Mouse (Mus musculus) midbrain, embryonic 14.5 days (tissue): ENCODE data around the gene Tmem132b. TPM values are rescaled to one million over a fixed set of nuclear protein-coding genes. Genes with fewer than 3 reads are reported as not detected.

Experiments
- ATAC-seq: fragments of 200-750 bp; cut with Nextera tagmentation; 2 replicates; pipeline ENCODE4 v1.8.0; 2017; ENCODE audit warnings: moderate number of reproducible peaks, moderate library complexity; ENCODE audit not compliant: low FRiP score, low TSS enrichment
- DNase-seq: peaks from one replicate; pipeline ENCODE4 v3.0.0-alpha.2; 2015
- H3K27ac ChIP-seq: fragments of 300-500 bp; sonication (generic); replicated peaks from 2 replicates; pipeline ENCODE4 v1.5.1; 2014; ENCODE audit warnings: mild to moderate bottlenecking, low read depth, low read length, moderate library complexity
- H3K27me3 ChIP-seq: fragments of 300-500 bp; sonication (generic); 2 replicates; pipeline ENCODE4 v1.6.1; 2014; ENCODE audit warnings: low read length, control low read depth, mixed read lengths; ENCODE audit not compliant: control insufficient read depth, insufficient read depth
- H3K36me3 ChIP-seq: fragments of 300-500 bp; sonication (generic); 2 replicates; pipeline ENCODE4 v1.6.1; 2014; ENCODE audit warnings: low read length, control low read depth; ENCODE audit not compliant: control insufficient read depth, insufficient read depth
- H3K4me1 ChIP-seq: fragments of 300-500 bp; sonication (generic); 2 replicates; pipeline ENCODE4 v1.6.1; 2014; ENCODE audit warnings: mild to moderate bottlenecking, antibody characterized with exemption, low read length, control low read depth; ENCODE audit not compliant: control insufficient read depth, insufficient read depth
- H3K4me2 ChIP-seq: fragments of 300-500 bp; sonication (generic); 2 replicates; pipeline ENCODE4 v1.6.1; 2014; ENCODE audit warnings: mild to moderate bottlenecking, low read length, moderate library complexity
- H3K4me3 ChIP-seq: fragments of 300-500 bp; sonication (generic); replicated peaks from 2 replicates; pipeline ENCODE4 v1.5.1; 2014; ENCODE audit warnings: low read depth, low read length
- H3K9ac ChIP-seq: fragments of 300-500 bp; sonication (generic); replicated peaks from 2 replicates; pipeline ENCODE4 v1.6.1; 2014; ENCODE audit warnings: mild to moderate bottlenecking, low read length, moderate library complexity
- H3K9me3 ChIP-seq: fragments of 300-500 bp; sonication (generic); 2 replicates; pipeline ENCODE4 v1.6.1; 2016; ENCODE audit warnings: low read length, control low read depth, mixed read lengths; ENCODE audit not compliant: control insufficient read depth
- WGBS: fragments of 180-500 bp; shearing (Covaris S2); extraction: QIAGEN DNeasy Blood & Tissue Kit; methylation state at CpG from one replicate; pipeline ENCODE4 v1.1.7; 2014; 5-methylcytosine and 5-hydroxymethylcytosine counted together
- polyA plus RNA-seq: library from polyadenylated mRNA; unstranded; fragments of >200 nt; fragmentation: Nextera tagmentation; extraction: Ambion mirVana; gene quantifications from 2 replicates; pipeline ENCODE4 v1.2.1, GENCODE M21; 2014

The Tmem132b gene
- polyA plus RNA-seq, 1 experiment from 2014 or later = 4.9 TPM

DNA sequence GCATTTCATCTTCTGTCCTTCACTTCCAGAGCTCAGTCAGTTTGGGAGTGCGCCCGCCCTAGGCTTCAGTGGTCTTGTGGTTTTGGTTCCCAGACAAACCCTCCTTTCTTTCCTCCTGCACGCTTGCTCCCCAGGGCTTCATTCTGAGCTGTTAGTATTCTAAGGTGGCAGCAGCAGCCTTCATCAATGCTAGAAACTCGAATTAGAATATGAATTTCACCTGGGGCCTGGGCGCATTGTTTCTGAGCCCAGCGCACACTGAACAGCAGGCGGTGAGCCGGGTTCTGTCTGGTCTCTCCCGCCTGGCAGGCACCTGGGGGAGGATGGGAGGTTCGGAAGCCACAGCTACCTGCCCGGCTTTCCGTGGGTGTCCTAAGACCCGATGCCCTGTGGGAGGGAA lies 14.7 kb downstream of the Tmem132b start:
- Histone ChIP-seq H3K36me3 (no peaks in the 10 kb centered on the region), H3K27ac (peak overlapping the region; percentile 60; the same call in 1 of the 2 replicates), H3K4me3 (no peak overlapping the region), H3K27me3 (no peaks in the 10 kb centered on the region), H3K9me3 (peaks cover 4% of the 10 kb centered on the region; the same call in 1 of the 2 replicates), H3K4me2 (peak overlapping the region; percentile 10; the same call in 1 of the 2 replicates), H3K4me1 (peaks cover 12% of the 10 kb centered on the region; the same call in 1 of the 2 replicates), H3K9ac (no peak overlapping the region)
- ATAC-seq (no peak), DNase-seq (peak; percentile 52)
- WGBS = 19% methylated on average over 13 of the region's 13 CpGs

DNA sequence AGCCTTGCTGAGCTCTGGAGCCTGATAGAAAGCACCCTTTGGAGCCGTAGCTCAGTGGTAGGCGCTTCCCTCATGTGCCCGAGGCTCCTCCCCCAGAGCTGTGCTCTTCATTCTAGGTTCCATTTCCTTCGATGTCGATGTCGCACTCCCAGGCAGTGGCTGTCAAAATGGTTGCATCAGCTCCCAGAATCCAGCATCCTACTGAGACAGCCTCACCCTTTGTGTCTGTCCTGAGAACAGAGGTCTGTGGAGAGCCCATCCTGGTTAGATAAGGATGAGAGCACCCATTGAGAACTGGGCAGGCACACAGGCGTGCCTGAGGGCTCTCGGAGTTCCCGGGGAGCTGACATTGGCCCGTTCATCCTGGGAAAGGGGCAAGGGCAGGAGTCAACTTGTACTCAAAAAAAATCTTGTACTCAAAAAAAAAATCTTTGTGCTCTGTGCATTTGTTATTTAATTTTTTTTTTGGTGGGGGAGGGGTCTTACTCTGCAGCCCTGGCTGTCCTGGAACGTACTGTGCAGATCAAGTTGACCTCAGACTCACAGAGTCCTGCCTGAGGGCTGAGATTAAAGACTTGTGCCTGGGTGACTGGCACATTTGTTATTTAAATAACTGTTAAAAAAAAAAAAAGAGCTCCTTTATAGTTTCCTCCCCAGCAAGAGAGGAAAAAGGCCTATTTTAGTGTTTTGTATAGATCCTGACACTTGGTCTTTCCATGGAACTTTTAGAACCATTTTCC lies 18.3 kb downstream of the Tmem132b start:
- no peaks in the 10 kb centered on the region for H3K36me3 ChIP-seq
- peaks cover 12% of the 10 kb centered on the region; the same call in 1 of the 2 replicates for H3K4me1 ChIP-seq
- peaks cover 4% of the 10 kb centered on the region; the same call in 1 of the 2 replicates for H3K9me3 ChIP-seq
- 6% methylated on average over 11 of the region's 11 CpGs for WGBS
- H3K27ac ChIP-seq = no peak overlapping the region
- no peaks in the 10 kb centered on the region for H3K27me3 ChIP-seq
- ATAC-seq = no peak
- no peak overlapping the region for H3K9ac ChIP-seq
- no peak overlapping the region for H3K4me3 ChIP-seq
- DNase-seq = peak; percentile 61
- peak overlapping the region; percentile 17 for H3K4me2 ChIP-seq

DNA sequence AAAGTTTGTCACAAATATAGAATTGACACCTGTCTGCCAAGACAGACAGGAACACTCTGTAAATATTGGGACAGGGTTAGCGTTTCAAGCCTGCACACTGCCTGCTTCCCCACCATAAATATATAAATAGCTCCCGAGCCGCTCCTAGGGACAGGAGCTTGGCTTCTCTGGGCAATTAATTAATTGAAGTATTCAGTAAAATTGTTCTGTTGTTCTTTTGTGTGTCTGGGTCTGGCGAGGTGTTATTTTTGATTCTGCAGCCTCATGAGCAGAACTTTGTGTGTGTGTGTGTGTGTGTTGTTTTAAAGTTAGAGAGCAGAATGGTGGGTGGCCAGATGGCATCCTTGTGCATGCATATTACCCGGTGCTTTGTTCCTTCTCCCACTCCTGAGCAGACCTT lies 24.2 kb downstream of the Tmem132b start:
- 82% methylated on average over 5 of the region's 5 CpGs for WGBS
- Histone ChIP-seq H3K9ac (no peak overlapping the region), H3K36me3 (no peaks in the 10 kb centered on the region), H3K4me1 (no peaks in the 10 kb centered on the region), H3K4me2 (no peak overlapping the region), H3K27ac (no peak overlapping the region), H3K9me3 (no peaks in the 10 kb centered on the region), H3K4me3 (no peak overlapping the region), H3K27me3 (no peaks in the 10 kb centered on the region)
- ATAC-seq = no peak
- no peak for DNase-seq

DNA sequence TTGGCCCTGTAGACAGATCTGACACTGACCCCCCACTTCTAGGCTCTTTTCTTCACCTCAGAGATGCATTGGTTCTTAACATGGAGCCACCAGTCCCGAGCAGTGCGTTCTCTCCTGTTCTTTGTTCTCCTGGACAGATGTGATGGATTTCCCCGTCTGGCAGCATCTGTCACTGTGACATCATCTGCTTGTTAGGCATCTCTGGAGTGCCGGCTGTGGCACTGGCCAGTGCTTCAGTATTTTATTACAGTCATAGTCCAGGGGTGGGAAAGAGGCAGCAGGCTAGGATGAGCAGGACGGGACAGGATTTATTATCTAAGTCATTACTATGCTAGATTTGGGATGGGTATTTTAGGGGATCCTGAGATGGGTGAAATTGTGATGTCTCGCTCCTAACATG lies 31.9 kb downstream of the Tmem132b start:
- ATAC-seq (no peak), DNase-seq (no peak)
- Histone ChIP-seq H3K27me3 (no peaks in the 10 kb centered on the region), H3K9ac (no peak overlapping the region), H3K36me3 (no peaks in the 10 kb centered on the region), H3K4me1 (no peaks in the 10 kb centered on the region), H3K9me3 (no peaks in the 10 kb centered on the region), H3K27ac (no peak overlapping the region), H3K4me2 (no peak overlapping the region), H3K4me3 (no peak overlapping the region)
- WGBS = 47% methylated on average over 6 of the region's 6 CpGs

DNA sequence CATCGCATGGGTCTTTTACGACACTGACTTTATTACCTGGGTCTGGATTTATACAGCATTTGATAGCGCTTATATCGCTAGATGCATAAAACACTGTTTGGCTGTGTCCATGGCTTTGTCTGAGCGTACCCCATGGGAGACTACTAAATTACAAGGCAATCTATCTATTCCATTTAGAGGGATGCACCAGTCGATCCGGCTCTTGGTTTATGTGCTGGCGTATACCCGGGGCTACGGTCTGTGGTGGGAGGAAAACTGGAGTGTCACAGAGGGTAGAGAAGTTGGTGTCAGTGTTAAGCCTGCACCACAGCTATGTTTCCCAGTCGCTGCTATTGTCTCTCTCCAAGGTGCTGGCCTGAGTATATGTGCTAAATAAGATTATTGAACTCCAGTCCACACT lies 34.2 kb downstream of the Tmem132b start:
- Histone ChIP-seq H3K27me3 (no peaks in the 10 kb centered on the region), H3K27ac (no peak overlapping the region), H3K4me1 (no peaks in the 10 kb centered on the region), H3K4me3 (no peak overlapping the region), H3K9me3 (no peaks in the 10 kb centered on the region), H3K36me3 (no peaks in the 10 kb centered on the region), H3K9ac (no peak overlapping the region), H3K4me2 (no peak overlapping the region)
- ATAC-seq = no peak
- DNase-seq = no peak
- 83% methylated on average over 11 of the region's 11 CpGs for WGBS

DNA sequence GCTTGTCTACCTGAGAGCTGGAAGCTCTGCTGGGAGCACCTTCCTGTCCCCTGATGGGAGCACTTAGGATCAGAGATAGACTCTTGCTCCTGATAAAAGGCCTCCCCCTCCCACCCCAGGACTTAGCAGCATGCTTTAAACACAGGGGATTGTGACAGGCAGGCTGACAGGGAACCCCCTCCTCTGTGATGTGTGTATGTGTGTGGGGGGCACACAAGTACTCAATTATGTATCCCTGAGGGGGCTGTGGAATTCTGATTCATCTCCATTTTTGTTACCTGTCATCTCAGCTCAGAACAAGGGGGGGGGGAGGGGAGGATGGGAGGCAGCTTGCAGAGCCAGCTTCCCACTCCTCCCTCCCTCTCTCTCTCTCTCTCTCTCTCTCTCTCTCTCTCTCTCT lies 36.9 kb downstream of the Tmem132b start:
- Histone ChIP-seq H3K27me3 (no peaks in the 10 kb centered on the region), H3K4me3 (no peak overlapping the region), H3K4me2 (no peak overlapping the region), H3K4me1 (no peaks in the 10 kb centered on the region), H3K9ac (no peak overlapping the region), H3K9me3 (no peaks in the 10 kb centered on the region; the same call in 1 of the 2 replicates), H3K27ac (no peak overlapping the region), H3K36me3 (no peaks in the 10 kb centered on the region)
- ATAC-seq (no peak), DNase-seq (no peak)

DNA sequence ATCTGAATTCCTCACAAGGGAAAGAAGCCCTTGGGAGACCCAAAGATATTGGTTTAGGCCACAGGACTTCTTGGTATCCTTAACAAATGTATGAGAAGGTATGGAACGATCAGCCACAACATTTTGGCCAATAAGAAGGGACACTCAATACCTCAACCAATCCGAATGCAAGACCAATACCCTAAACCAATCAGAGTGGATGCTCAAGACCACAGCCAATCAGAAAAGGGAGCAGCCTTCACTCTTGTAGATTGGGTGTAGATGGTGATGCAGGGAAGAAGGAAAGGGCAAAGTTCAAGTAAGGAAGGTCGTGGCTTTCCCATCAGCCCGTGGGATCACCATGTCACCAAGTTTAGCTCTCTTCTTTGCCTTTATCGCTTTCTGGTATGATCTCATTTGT lies 40.4 kb downstream of the Tmem132b start:
- no peak overlapping the region for H3K4me3 ChIP-seq
- ATAC-seq (no peak), DNase-seq (no peak)
- no peaks in the 10 kb centered on the region for H3K36me3 ChIP-seq
- H3K4me1 ChIP-seq = peaks cover 6% of the 10 kb centered on the region; the same call in 1 of the 2 replicates
- H3K27me3 ChIP-seq = no peaks in the 10 kb centered on the region
- no peak overlapping the region for H3K4me2 ChIP-seq
- no peak overlapping the region for H3K27ac ChIP-seq
- 95% methylated on average over 5 of the region's 5 CpGs for WGBS
- H3K9ac ChIP-seq = no peak overlapping the region
- H3K9me3 ChIP-seq = no peaks in the 10 kb centered on the region; the same call in 1 of the 2 replicates

DNA sequence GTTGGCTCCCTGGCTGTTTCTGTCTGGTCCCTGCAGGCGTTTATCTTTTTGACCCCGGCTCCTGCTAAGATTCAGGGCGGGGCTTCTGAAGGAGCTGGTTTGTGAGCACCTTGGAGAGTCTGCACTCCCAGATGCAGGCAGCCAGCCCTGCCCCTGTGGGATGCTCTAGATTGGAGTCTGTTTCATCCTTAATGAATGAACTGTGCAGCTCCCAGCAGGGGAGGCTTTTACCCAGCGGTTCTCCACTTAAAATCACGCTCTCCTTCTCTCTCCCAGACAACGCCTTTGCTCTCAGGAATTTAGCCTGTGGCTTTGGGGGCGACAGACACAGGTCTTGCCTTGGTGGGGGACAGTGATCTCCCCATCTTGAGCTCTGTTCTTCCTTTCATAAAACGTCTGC lies 43.3 kb downstream of the Tmem132b start:
- Histone ChIP-seq H3K36me3 (no peaks in the 10 kb centered on the region), H3K27me3 (no peaks in the 10 kb centered on the region), H3K4me3 (no peak overlapping the region), H3K4me1 (peaks cover 6% of the 10 kb centered on the region; the same call in 1 of the 2 replicates), H3K9me3 (no peaks in the 10 kb centered on the region; the same call in 1 of the 2 replicates), H3K4me2 (no peak overlapping the region), H3K9ac (no peak overlapping the region), H3K27ac (no peak overlapping the region)
- DNase-seq (peak; percentile 46), ATAC-seq (no peak)
- WGBS = 6% methylated on average over 8 of the region's 8 CpGs

DNA sequence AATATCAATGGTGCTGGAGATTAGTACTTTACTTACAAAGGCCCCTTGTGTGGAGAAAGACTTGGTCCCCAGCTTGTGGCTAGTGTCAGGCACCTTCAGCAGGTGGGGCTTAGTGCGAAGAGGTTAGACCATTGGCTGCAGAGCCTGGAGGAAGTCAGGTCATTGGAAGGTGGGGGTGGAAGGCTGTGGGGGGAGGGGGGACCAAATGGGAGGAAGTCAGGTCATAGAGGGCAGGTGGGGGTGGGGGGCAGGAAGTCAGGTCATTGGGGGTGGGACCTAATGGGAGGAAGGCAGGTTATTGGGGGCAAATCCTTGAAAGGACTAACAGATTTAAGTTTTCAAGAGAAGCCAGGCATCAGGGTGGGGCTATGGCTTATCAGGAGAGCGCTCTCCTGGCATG lies 44.3 kb downstream of the Tmem132b start:
- no peak overlapping the region for H3K4me2 ChIP-seq
- no peak for ATAC-seq
- WGBS = 86% methylated on average over 2 of the region's 2 CpGs
- H3K27me3 ChIP-seq = no peaks in the 10 kb centered on the region
- no peak overlapping the region for H3K9ac ChIP-seq
- no peak for DNase-seq
- H3K36me3 ChIP-seq = no peaks in the 10 kb centered on the region
- no peak overlapping the region for H3K4me3 ChIP-seq
- H3K9me3 ChIP-seq = no peaks in the 10 kb centered on the region; the same call in 1 of the 2 replicates
- H3K4me1 ChIP-seq = peaks cover 6% of the 10 kb centered on the region; the same call in 1 of the 2 replicates
- no peak overlapping the region for H3K27ac ChIP-seq
